Mouse (Mus musculus) embryo, embryonic 11 days (tissue): Measurements from ENCODE around the gene Cpsf6.

Experiments used
- DNase-seq: peaks from one replicate; pipeline ENCODE4 v3.0.0-alpha.2; 2015

The Cpsf6 gene

GRCm38 (mm10) chr10:117384386-117385085, 4.7 kb upstream of the Cpsf6 start:
- DNase-seq = no peak

GRCm38 (mm10) chr10:117383941-117384340, 4.1 kb upstream of the Cpsf6 start:
- DNase-seq = no peak

DNA sequence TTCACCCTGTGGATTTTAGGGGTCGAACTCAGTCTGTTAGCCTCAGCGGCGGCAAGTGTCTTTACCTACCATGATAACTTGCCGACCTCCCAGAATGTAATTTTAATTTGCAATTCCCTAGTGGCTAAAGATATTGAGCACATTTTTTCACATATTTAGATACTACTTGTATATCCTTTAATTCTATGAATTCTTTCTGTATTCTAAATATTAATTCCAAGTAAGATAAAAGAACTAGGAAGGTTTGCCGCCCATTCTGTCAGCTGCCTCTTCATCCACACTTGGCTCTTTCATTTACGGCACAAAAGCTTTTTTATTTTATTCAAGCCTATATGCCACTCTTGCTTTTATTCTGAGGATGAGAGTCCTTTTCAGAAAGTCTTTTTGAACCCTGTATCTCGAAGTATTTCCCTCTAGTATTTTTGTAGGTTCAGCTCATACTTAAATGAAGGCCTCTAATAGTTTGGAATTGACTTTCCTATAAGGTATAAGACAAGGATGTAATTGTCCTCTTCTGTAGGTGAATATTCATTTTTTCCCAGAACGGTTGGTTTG, 3.3 kb upstream of the Cpsf6 start:
- DNase-seq = no peak

GRCm38 (mm10) chr10:117382146-117382545, 2.3 kb upstream of the Cpsf6 start:
- no peak for DNase-seq

DNA sequence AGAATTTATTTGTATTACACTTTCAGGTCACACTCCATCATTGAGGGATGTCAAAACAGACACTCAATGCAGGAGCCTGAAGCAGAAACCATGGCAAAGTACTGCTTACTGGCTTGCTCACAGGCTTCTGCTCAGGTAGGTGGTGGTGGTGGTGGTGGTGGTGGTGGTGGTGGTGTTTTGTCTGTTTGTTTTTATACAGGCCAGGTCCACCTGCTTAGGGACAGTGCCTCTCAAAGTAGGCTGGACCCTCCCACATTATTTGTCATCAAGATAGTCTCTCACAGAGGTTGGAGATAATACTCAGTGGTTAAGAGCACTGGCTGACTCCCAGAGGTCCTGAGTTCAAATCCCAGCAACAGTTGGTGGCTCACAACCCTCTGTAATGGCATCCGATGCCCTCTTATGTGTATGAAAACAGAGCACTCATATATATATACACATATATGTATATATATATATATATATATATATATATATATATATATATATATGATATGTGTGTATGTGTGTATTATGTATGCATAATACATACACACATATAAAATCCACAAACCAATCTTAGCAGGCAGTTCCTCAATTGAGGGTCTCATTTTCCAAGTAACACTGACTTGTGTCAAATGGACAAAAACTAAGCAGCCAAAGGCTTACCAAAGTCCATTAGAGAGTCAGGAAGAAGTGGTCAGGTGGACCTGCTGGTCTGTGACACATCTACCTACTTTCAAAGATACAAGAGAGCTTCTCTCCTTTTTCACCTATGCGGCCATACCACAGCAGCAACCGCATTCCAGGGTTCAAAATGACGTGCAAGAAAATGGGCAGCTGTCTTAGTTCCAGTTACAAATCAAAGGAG, 1.1 kb upstream of the Cpsf6 start:
- DNase-seq = no peak

GRCm38 (mm10) chr10:117379441-117379840, 374 bp downstream of the Cpsf6 start:
- no peak for DNase-seq

GRCm38 (mm10) chr10:117378642-117379041, 1.2 kb downstream of the Cpsf6 start:
- no peak for DNase-seq

DNA sequence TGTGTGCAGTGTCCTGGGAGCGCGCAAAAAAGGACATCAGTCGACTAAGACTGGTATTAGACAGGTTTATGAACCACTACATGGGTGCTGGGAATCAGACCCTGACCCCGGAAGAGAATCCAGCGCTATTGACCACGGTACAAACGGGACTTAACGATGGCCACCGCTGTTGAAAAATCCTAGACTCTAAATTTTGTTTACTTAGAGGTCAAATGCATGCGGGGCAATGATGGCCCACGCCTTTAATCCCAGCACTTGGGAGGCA, 1.6 kb downstream of the Cpsf6 start:
- DNase-seq = no peak

GRCm38 (mm10) chr10:117377431-117378290, 2.2 kb downstream of the Cpsf6 start:
- DNase-seq = peak; percentile 52

DNA sequence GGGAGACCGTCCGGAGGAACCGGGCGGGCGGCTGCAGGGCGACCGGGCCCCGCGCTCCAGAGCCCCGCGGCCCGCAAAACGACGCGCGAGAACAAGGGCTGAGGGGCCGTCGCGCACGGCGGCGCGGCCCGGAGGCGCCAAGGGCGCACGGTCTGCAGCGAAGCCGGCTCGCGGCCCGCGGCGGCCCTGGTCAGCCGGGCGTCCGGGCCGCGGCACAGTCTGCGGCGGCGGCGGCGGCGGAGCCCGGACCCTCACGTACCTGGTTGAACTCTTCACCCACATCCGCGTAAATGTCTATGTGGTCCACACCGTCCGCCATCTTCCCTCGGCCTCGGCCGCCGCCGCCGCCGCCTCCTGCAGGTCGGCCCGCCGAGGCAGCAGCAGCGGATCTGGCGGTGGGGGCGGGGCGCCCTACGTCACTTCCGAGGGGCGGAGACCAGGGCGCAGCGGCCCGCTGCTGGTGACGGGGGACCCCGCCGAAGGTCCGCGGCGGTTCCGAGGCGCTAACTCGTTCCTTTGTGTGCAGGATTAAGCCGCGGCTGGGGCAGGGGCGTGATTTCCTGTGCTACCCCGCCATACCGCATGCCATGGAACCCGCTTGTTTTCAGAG, 3.1 kb downstream of the Cpsf6 start:
- peak; percentile 97 for DNase-seq

DNA sequence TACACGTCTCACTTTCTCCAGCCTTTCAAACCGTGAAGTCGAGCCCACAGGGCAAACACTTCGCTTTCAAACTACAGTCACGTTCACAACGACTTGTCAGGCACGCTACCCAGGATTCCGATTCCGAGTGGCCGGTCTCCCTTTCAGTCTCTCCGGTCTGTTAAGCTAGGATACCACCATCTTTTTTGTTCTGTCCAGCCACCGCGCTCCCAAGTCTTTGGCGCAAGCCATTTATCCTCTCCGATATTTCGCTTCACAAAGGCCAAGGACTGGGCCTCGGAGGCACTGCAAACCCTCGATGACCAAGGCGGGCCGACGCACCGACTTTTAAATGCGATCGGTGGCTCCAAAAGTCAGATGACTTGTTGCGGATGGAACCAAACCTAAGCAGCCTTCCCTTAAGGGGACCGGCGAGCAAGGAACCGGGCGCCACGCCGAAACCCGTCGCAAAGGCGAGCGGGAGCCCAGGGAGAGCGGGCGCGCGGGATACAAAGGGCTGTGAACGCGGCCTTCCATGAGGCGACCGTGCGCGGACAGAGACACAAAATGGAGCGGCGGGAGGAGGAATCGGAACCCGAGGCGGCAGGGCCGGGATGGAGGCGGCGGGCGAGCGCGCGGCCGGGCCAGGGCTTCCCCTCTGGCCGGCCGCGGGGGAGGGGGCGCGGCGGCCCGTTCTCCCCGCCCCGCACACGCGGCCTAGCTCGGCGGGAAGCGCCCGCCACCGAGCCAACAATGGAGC, 3.8 kb downstream of the Cpsf6 start:
- DNase-seq = peak; percentile 64

DNA sequence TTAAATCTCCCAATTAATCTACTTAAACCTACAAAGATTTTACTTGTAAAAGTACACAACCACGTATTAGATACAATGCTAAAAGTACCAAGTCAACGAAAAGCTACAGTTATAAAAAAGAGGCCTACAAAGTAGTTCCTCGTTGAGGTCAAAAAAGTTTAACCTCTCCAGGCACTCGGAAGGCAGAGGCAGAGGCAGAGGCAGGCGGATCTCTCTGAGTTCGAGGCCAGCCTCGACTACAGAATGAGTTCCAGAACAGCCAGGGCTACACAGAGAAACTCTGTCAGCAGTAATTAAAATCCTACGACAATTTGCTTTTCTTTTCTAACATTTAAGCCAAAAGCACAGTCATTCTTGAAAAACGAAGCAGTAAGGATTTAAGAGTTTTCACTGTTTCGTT, 4.7 kb downstream of the Cpsf6 start:
- DNase-seq = peak; percentile 17

DNA sequence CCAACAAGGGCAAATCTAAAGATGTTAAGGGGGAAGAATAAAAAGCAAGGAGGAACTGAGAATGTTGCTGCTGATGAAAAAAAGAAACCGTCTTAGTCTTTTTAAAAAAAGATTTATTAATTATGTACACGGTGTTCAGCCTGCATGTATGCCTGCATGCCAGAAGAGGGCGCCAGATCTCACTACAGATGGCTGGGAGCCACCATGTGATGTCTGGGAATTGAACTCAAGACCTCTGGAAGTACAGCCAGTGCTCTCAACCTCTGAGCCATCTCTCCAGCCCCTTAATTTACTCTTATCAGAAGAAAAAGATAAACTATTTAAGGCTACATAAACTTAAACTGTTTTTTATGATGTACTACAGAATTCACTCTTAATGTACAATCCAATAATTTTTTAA, 16.7 kb downstream of the Cpsf6 start:
- DNase-seq = peak; percentile 67

- no peak for DNase-seq
Measured at GRCm38 (mm10) chr10:117358891-117359290, 20.9 kb downstream of the Cpsf6 start.

DNA sequence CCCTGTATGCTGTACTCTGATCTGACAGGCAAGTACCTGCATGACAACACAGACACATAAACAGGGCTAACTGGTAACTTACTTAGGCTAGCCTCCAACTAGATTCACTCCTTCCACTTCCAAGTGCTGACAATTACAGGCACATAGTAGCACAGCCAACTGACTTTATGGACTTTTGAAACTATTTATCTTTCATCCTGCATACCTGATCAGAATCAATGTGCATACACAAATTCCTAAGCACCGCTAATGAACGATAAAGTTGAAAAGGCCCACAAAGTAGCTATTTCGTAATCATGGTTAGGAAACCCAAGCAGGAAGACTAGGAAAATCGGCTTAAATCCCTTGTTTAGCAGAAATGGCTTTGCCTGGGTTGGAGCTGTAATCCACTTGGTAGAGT, 36.8 kb downstream of the Cpsf6 start:
- no peak for DNase-seq

DNA sequence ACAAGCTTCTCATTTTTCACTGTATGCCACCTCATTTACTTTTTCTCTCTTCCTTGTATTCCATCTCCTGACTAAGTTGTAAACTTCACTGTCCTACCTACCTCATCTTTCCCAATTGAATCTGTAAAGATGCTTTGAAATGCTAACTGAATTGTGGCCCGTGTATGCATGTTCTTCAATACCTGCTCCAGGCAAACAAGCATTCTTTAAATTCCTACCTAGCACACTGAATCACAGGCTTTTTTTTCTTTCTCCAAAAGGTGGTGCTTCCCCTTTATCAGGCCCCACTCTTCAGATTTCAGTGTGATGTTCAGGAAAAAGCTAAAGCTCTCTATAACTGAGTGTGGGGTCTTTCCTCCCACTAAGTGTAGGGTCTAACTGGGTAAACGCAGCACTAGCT, 37.4 kb downstream of the Cpsf6 start:
- DNase-seq = no peak

DNA sequence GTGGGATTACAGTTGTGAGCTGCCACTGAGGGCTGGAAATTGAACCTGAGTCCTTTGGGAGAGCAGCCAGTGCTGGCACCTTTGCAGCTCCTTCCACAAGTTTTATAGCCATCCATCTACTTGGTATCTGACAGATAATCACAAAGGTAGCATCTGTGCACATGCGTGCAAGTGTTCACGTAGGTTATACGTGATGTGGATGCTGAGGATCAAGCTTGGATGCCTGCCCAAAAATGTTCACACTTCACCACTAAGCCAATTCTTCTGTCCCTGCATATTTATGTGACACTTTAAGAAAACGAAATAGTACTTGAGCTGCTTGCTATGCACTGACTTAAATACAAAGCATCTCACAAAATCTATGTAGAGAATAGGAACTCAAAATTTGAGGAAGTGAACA, 38.8 kb downstream of the Cpsf6 start:
- DNase-seq = no peak

DNA sequence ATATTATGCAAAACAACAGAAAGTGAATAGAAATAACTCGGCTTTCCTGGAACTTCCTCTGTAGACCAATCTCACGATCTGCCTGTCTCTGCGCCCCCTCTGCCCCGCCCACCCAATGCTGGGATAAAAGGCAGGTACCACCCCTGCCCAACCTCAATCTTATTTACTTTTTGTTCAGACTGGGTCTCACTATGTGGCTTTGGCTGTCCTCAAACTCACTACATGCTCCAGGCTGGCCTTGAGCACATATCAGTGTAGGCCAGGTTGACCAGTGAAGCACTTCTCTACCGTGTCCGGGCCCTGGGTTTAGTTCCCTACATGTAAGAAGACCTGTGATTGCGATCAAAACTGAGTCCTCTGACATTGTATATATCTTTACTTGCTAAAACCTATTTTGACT, 40.6 kb downstream of the Cpsf6 start:
- no peak for DNase-seq

DNA sequence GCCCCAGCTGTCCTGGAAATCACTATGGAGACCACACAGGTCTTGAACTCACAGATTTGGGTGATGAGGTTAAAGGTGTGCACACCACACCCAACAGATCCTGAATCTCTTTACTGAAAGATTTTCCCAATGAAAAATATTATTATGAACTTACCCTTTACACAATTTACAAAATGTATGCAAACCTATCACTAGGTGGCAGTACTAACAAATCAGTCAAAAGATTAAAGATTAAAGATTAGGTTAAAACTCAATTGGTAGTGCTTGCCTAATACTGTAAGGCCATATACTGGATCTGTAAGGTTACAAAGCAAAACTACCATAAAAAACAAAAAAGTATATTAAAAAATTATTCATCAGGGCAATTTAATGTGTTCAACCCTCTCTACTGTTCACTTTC, 41.9 kb downstream of the Cpsf6 start:
- DNase-seq = no peak

- DNase-seq = peak; percentile 22
Measured at GRCm38 (mm10) chr10:117335649-117336048, 44.2 kb downstream of the Cpsf6 start.

DNA sequence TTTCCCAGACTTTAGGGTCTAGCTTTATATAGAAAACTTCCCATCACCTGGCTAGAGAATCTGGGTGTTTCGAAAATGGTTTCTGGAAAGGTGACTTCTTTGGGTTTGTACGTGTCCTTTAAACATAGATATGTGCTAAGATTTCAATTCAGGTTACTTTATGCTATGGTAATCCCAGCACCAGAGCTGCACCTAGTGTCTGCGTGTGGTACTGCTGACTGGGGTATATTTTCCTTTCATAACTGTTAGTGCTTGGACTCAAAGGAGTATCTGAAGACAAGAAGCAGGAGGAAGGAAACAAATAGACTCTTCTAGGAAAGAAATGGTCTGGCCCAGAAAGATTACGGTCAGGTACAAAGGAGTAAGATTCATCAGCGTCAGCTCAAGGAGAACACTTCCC, 49.3 kb downstream of the Cpsf6 start:
- no peak for DNase-seq

DNA sequence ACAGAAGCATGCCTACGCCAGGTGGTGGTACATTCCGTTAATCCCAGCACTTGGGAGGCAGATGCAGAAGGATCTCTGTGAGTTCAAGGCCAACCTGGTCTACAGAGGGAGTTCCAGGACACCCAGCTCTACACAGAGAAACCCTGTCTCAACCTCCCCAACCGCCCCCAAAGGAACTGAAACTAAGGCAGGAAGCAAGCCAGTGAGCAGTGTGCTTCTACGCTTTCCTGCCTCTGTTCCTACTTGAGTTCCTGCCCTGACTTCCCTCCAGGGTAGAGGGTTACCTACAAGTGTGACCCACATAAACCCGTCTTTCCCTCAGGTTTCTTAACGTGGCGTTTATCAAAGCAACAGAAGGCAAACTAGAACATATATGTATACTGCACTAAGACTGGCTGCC, 56.0 kb downstream of the Cpsf6 start:
- no peak for DNase-seq
